Mouse (Mus musculus) hindbrain, embryonic 10.5 days (tissue): ENCODE results near the gene Tmco1. TPM values are rescaled to one million over a fixed set of nuclear protein-coding genes. Genes with fewer than 3 reads are reported as not detected.

Source experiments
- DNase-seq: peaks from one replicate; pipeline ENCODE4 v3.0.0-alpha.2; 2017; ENCODE audit warnings: low spot score
- H3K27ac ChIP-seq: fragments of 300-500 bp; sonication (generic); 2 replicates; pipeline ENCODE4 v1.5.1; 2016; ENCODE audit warnings: mild to moderate bottlenecking, moderate library complexity
- H3K27me3 ChIP-seq: fragments of 300-500 bp; sonication (generic); 2 replicates; pipeline ENCODE4 v1.6.1; 2016; ENCODE audit warnings: mild to moderate bottlenecking; ENCODE audit not compliant: poor library complexity, insufficient read depth, severe bottlenecking
- H3K36me3 ChIP-seq: fragments of 300-500 bp; sonication (generic); 2 replicates; pipeline ENCODE4 v1.6.1; 2016; ENCODE audit warnings: mild to moderate bottlenecking, moderate library complexity
- H3K4me1 ChIP-seq: fragments of 300-500 bp; sonication (generic); replicated peaks from 2 replicates; pipeline ENCODE4 v1.6.1; 2016; ENCODE audit warnings: mild to moderate bottlenecking
- H3K4me3 ChIP-seq: fragments of 300-500 bp; sonication (generic); 2 replicates; pipeline ENCODE4 v1.5.1; 2016; ENCODE audit warnings: mild to moderate bottlenecking, moderate library complexity
- H3K9me3 ChIP-seq: fragments of 300-500 bp; sonication (generic); 2 replicates; pipeline ENCODE4 v1.6.1; 2016; ENCODE audit warnings: mild to moderate bottlenecking, moderate library complexity
- WGBS: fragments of 180-500 bp; shearing (Covaris S2); methylation state at CpG from one replicate; pipeline ENCODE4 v1.1.7; 2016; 5-methylcytosine and 5-hydroxymethylcytosine counted together
- polyA plus RNA-seq: library from polyadenylated mRNA; unstranded; fragments of >200 nt; fragmentation: Nextera tagmentation; extraction: Ambion mirVana; gene quantifications from 2 replicates; pipeline ENCODE4 v1.2.1, GENCODE M21; 2016

Tmco1 gene
- 76.3 and 78.3 TPM in 2 replicates for polyA plus RNA-seq

- peak; percentile 98 for DNase-seq
- WGBS, result under 1% methylated on average over 82 of the region's 82 CpGs
- H3K36me3 ChIP-seq, result peaks cover 26% of the 10 kb centered on the region
- peak within 1 kb of the TSS; percentile 77 for H3K4me3 ChIP-seq
- peaks cover 23% of the 10 kb centered on the region for H3K4me1 ChIP-seq
- H3K27me3 ChIP-seq, result no peaks in the 10 kb centered on the region
- H3K27ac ChIP-seq, result peak within 1 kb of the TSS; percentile 94
- no peaks in the 10 kb centered on the region for H3K9me3 ChIP-seq
Measured at GRCm38 (mm10) chr1:167308261-167309054, at the start of gene Tmco1. Gene Tmco1 (plus strand): TSS chr1:167308378.

GRCm38 (mm10) chr1:167259702-167260101, 48.5 kb upstream of the Tmco1 start:
- no peak for DNase-seq
- H3K36me3 ChIP-seq, result peaks cover 6% of the 10 kb centered on the region; the same call in 1 of the 2 replicates
- H3K27me3 ChIP-seq, result no peaks in the 10 kb centered on the region
- no peak overlapping the region for H3K4me3 ChIP-seq
- WGBS, result 86% methylated on average over 10 of the region's 10 CpGs
- no peaks in the 10 kb centered on the region for H3K9me3 ChIP-seq
- peaks cover 42% of the 10 kb centered on the region for H3K4me1 ChIP-seq
- H3K27ac ChIP-seq, result no peak overlapping the region

- no peak for DNase-seq
Measured at GRCm38 (mm10) chr1:167261750-167262149, 46.4 kb upstream of the Tmco1 start.

GRCm38 (mm10) chr1:167262489-167263041, 45.6 kb upstream of the Tmco1 start:
- DNase-seq, result no peak
- Histone ChIP-seq H3K4me3 (no peak overlapping the region), H3K27ac (no peak overlapping the region), H3K36me3 (peaks cover 18% of the 10 kb centered on the region; the same call in 1 of the 2 replicates), H3K9me3 (no peaks in the 10 kb centered on the region), H3K4me1 (peaks cover 24% of the 10 kb centered on the region), H3K27me3 (no peaks in the 10 kb centered on the region)
- 85% methylated on average over 10 of the region's 10 CpGs for WGBS

More at GRCm38 (mm10) chr1:167261750-167262149, 46.4 kb upstream of the Tmco1 start:
- no peaks in the 10 kb centered on the region for H3K9me3 ChIP-seq
- peaks cover 29% of the 10 kb centered on the region for H3K4me1 ChIP-seq
- H3K27ac ChIP-seq, result no peak overlapping the region
- H3K4me3 ChIP-seq, result no peak overlapping the region
- 94% methylated on average over 11 of the region's 11 CpGs for WGBS
- peaks cover 13% of the 10 kb centered on the region; the same call in 1 of the 2 replicates for H3K36me3 ChIP-seq
- H3K27me3 ChIP-seq, result no peaks in the 10 kb centered on the region

GRCm38 (mm10) chr1:167265366-167265765, 42.8 kb upstream of the Tmco1 start:
- no peak overlapping the region for H3K4me3 ChIP-seq
- no peaks in the 10 kb centered on the region for H3K27me3 ChIP-seq
- peaks cover 52% of the 10 kb centered on the region for H3K4me1 ChIP-seq
- DNase-seq, result no peak
- 89% methylated on average over 4 of the region's 4 CpGs for WGBS
- H3K9me3 ChIP-seq, result no peaks in the 10 kb centered on the region
- H3K27ac ChIP-seq, result no peak overlapping the region
- peaks cover 18% of the 10 kb centered on the region; the same call in 1 of the 2 replicates for H3K36me3 ChIP-seq

GRCm38 (mm10) chr1:167266720-167267119, 41.5 kb upstream of the Tmco1 start:
- Histone ChIP-seq H3K4me3 (no peak overlapping the region), H3K36me3 (peaks cover 18% of the 10 kb centered on the region; the same call in 1 of the 2 replicates), H3K4me1 (peaks cover 60% of the 10 kb centered on the region), H3K27ac (no peak overlapping the region), H3K9me3 (no peaks in the 10 kb centered on the region), H3K27me3 (no peaks in the 10 kb centered on the region)
- 79% methylated on average over 3 of the region's 3 CpGs for WGBS
- no peak for DNase-seq

- Histone ChIP-seq H3K4me1 (peaks cover 62% of the 10 kb centered on the region), H3K27ac (0 out of 2 replicates have a peak overlapping the region, but pooled peaks have one; percentile 36), H3K9me3 (no peaks in the 10 kb centered on the region), H3K4me3 (no peak overlapping the region), H3K27me3 (no peaks in the 10 kb centered on the region), H3K36me3 (peaks cover 18% of the 10 kb centered on the region; the same call in 1 of the 2 replicates)
- no peak for DNase-seq
- WGBS, result 90% methylated on average over 9 of the region's 9 CpGs
Measured at GRCm38 (mm10) chr1:167268360-167269063, 39.7 kb upstream of the Tmco1 start.

GRCm38 (mm10) chr1:167269350-167269811, 38.8 kb upstream of the Tmco1 start:
- Histone ChIP-seq H3K27ac (peak overlapping the region; percentile 82), H3K4me1 (peaks cover 64% of the 10 kb centered on the region)

GRCm38 (mm10) chr1:167269856-167270270, 38.3 kb upstream of the Tmco1 start:
- H3K27ac ChIP-seq, result peak overlapping the region; percentile 82
- H3K27me3 ChIP-seq, result no peaks in the 10 kb centered on the region
- peaks cover 69% of the 10 kb centered on the region for H3K4me1 ChIP-seq
- H3K4me3 ChIP-seq, result peak overlapping the region; percentile 38
- DNase-seq, result no peak
- H3K9me3 ChIP-seq, result no peaks in the 10 kb centered on the region
- 38% methylated on average over 6 of the region's 6 CpGs for WGBS
- peaks cover 20% of the 10 kb centered on the region for H3K36me3 ChIP-seq

More at GRCm38 (mm10) chr1:167269350-167269811, 38.8 kb upstream of the Tmco1 start:
- Histone ChIP-seq H3K36me3 (peaks cover 18% of the 10 kb centered on the region), H3K4me3 (0 out of 2 replicates have a peak overlapping the region, but pooled peaks have one; percentile 38), H3K27me3 (no peaks in the 10 kb centered on the region), H3K9me3 (no peaks in the 10 kb centered on the region)
- WGBS, result 37% methylated on average over 14 of the region's 14 CpGs
- DNase-seq, result no peak

GRCm38 (mm10) chr1:167270342-167271111, 37.7 kb upstream of the Tmco1 start:
- H3K9me3 ChIP-seq, result no peaks in the 10 kb centered on the region
- H3K36me3 ChIP-seq, result peaks cover 18% of the 10 kb centered on the region
- H3K4me1 ChIP-seq, result peaks cover 75% of the 10 kb centered on the region
- H3K4me3 ChIP-seq, result peak overlapping the region; percentile 38
- WGBS, result 11% methylated on average over 19 of the region's 19 CpGs
- peak; percentile 38 for DNase-seq
- H3K27me3 ChIP-seq, result no peaks in the 10 kb centered on the region
- H3K27ac ChIP-seq, result peak overlapping the region; percentile 82

GRCm38 (mm10) chr1:167271304-167271703, 36.9 kb upstream of the Tmco1 start:
- peak overlapping the region; percentile 82 for H3K27ac ChIP-seq
- DNase-seq, result no peak
- H3K27me3 ChIP-seq, result no peaks in the 10 kb centered on the region
- H3K9me3 ChIP-seq, result no peaks in the 10 kb centered on the region
- H3K4me3 ChIP-seq, result 0 out of 2 replicates have a peak overlapping the region, but pooled peaks have one; percentile 38
- peaks cover 75% of the 10 kb centered on the region for H3K4me1 ChIP-seq
- H3K36me3 ChIP-seq, result peaks cover 17% of the 10 kb centered on the region
- 46% methylated on average over 4 of the region's 4 CpGs for WGBS

GRCm38 (mm10) chr1:167271841-167272240, 36.3 kb upstream of the Tmco1 start:
- H3K4me3 ChIP-seq, result no peak overlapping the region
- peaks cover 22% of the 10 kb centered on the region for H3K36me3 ChIP-seq
- H3K27me3 ChIP-seq, result no peaks in the 10 kb centered on the region
- 52% methylated on average over 8 of the region's 8 CpGs for WGBS
- H3K4me1 ChIP-seq, result peaks cover 75% of the 10 kb centered on the region
- no peak for DNase-seq
- H3K9me3 ChIP-seq, result no peaks in the 10 kb centered on the region
- H3K27ac ChIP-seq, result peak overlapping the region; percentile 57; the same call in 1 of the 2 replicates
